Mouse (Mus musculus): ENCODE data around the gene Fut2.

GRCm38 (mm10) chr7:45678513-45678912, 12.3 kb upstream of the Fut2 start:
- TF ChIP-seq EP300 (optimal IDR thresholded peaks at IDR 0.05), result no peak
- TF ChIP-seq CTCF (IDR thresholded peaks at IDR 0.05; ENCODE audit: low read depth), result no peak

All from stomach, postnatal 0 days (tissue).